8 mouse cellular contexts compared by ENCODE assay signal in the genomic region with DNA sequence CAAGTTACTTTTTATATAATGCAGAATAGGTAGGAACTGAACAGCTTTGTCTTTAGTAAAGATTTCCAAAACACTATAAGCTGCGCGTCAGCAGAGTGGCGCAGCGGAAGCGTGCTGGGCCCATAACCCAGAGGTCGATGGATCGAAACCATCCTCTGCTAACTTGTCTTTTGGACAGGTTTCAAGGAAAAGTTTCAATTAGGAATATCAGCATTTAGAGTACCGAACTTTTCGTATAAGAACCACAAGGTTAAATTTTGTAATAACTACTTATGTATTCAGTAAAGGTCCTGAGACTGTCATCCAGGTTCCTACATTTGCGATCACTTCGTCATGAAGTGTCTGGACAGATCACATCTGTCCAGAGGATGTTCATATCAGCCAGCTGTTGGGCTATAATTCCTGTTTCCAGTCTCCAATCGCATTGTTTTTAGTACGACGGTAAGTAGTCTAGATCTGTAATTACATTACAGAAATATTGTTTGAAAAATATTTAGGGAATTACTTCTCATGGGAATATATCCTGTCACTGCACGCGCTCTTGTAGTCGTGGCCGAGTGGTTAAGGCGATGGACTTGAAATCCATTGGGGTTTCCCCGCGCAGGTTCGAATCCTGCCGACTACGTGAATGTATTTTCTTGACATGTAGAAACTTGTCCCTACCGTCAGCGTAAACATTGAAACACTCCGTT. TPM values are rescaled to one million over a fixed set of nuclear protein-coding genes. Genes with fewer than 3 reads are reported as not detected.
DNase-seq lines count a peak whose midpoint lies in the region; ATAC-seq lines count a peak whose summit lies in the region.

No protein-coding gene starts in this region.

- H3K4me1 ChIP-seq in megakaryocyte, embryonic 14.5 days = peaks cover 41% of the 10 kb centered on the region

- intact Hi-C loops in gastrocnemius, postnatal 14 days (cut with DNase I; ENCODE audit: low total_unique reads) = loop anchor here (2.0 to 5.0 kb wide), 2 partner anchors 65 to 85 kb away; no protein-coding TSS in a partner anchor

- no peaks in the 10 kb centered on the region for H3K9me3 ChIP-seq in megakaryocyte, embryonic 14.5 days

- H3K4me3 ChIP-seq in megakaryocyte, embryonic 14.5 days (replicated peaks) = peak overlapping the region; percentile 89

- no peaks in the 10 kb centered on the region for H3K36me3 ChIP-seq in megakaryocyte, embryonic 14.5 days (replicated peaks; ENCODE audit: low read length)

- peak; percentile 60 for ATAC-seq in inflammation-experienced regulatory T-cells, adult 6 months

- no peaks in the 10 kb centered on the region for H3K27me3 ChIP-seq in megakaryocyte, embryonic 14.5 days (replicated peaks)

- peak; percentile 86 for DNase-seq in adipocyte (ENCODE audit: low spot score)
- DNase-seq in embryo, embryonic 10.5 days (ENCODE audit: low spot score) = peak; percentile 93
- DNase-seq in gastrocnemius, postnatal 14 days = peak; percentile 70
- peak; percentile 62 to 97 for DNase-seq in left cerebral cortex, adult 9 months (ENCODE audit: low spot score in 2 of 2)
- DNase-seq in right cerebral cortex, postnatal 10 days (ENCODE audit: low spot score in 2 of 2) = peak; percentile 90 to 94
- peak; percentile 90 for DNase-seq in urinary bladder, postnatal 14 days (ENCODE audit: low spot score)

RNA-seq across cellular contexts. Expression of gene Hist1h4h, which starts 13.1 kb away (rescaled TPM):
- 100 to 1,000 TPM; 281 to 294 TPM for total RNA-seq in gastrocnemius, postnatal 14 days (2021)
- 1 to 10 TPM; 3.9 to 8.3 (median 7.0) TPM for polyA plus RNA-seq in inflammation-experienced regulatory T-cells, adult 6 months (2017; shearing (Covaris generic))
- polyA plus RNA-seq in megakaryocyte, embryonic 14.5 days (2012; ENCODE audit: insufficient read depth, low replicate concordance) = 443 and 574 TPM in 2 replicates

RNA-seq across cellular contexts. Expression of gene Hist1h2af, which starts 16.0 kb away (rescaled TPM):
- 10 to 100 TPM; 61.2 to 77.1 TPM for total RNA-seq in gastrocnemius, postnatal 14 days (2021)
- not detected for polyA plus RNA-seq in inflammation-experienced regulatory T-cells, adult 6 months (2017; shearing (Covaris generic))
- 37.2 and 163 TPM in 2 replicates for polyA plus RNA-seq in megakaryocyte, embryonic 14.5 days (2012; ENCODE audit: insufficient read depth, low replicate concordance)

RNA-seq across cellular contexts. Expression of gene Hist1h3g, which starts 17.5 kb away (rescaled TPM):
- total RNA-seq in gastrocnemius, postnatal 14 days (2021) = 10 to 100 TPM; 19.9 to 21.2 TPM
- polyA plus RNA-seq in inflammation-experienced regulatory T-cells, adult 6 months (2017; shearing (Covaris generic)) = 1 to 10 TPM in 1 of 3 experiments, not detected in 2; 1.5 TPM
- polyA plus RNA-seq in megakaryocyte, embryonic 14.5 days (2012; ENCODE audit: insufficient read depth, low replicate concordance) = 5.7 and 16.4 TPM in 2 replicates

RNA-seq across cellular contexts. Expression of gene Hist1h2bh, which starts 25.4 kb away (rescaled TPM):
- total RNA-seq in gastrocnemius, postnatal 14 days (2021) = 1 to 10 TPM; 5.5 to 5.7 TPM
- under 1 TPM in 2 of 3 experiments, not detected in 1; 0.38 to 0.89 TPM for polyA plus RNA-seq in inflammation-experienced regulatory T-cells, adult 6 months (2017; shearing (Covaris generic))
- polyA plus RNA-seq in megakaryocyte, embryonic 14.5 days (2012; ENCODE audit: insufficient read depth, low replicate concordance) = 1.4 and 2.0 TPM in 2 replicates

RNA-seq across cellular contexts. Expression of gene Hist1h3f, which starts 26.1 kb away (rescaled TPM):
- 10 to 100 TPM; 24.2 to 25.2 TPM for total RNA-seq in gastrocnemius, postnatal 14 days (2021)
- 1 to 10 TPM in 1 of 3 experiments, under 1 TPM in 2; 0.73 to 1.5 (median 0.74) TPM for polyA plus RNA-seq in inflammation-experienced regulatory T-cells, adult 6 months (2017; shearing (Covaris generic))
- 7.0 TPM in 1 of 2 replicates, not detected in the other for polyA plus RNA-seq in megakaryocyte, embryonic 14.5 days (2012; ENCODE audit: insufficient read depth, low replicate concordance)

Comparison
In these comparisons a context has a peak if more than half of its experiments do, and no peak if none do; other contexts are left out.
1. Peak in every context shown above with its lines: DNase-seq, ATAC-seq and H3K4me3 ChIP-seq.
2. RNA of gene Hist1h4h, which starts 13.1 kb away (polyA plus RNA-seq): 443 to 574 TPM in megakaryocyte, embryonic 14.5 days; 3.9 to 8.3 TPM in inflammation-experienced regulatory T-cells, adult 6 months; every median in the first group is over 10 times any median in the second.
3. RNA of gene Hist1h2af, which starts 16.0 kb away (polyA plus RNA-seq): 37.2 to 163 TPM in megakaryocyte, embryonic 14.5 days; not detected in inflammation-experienced regulatory T-cells, adult 6 months; every median in the first group is over 10 times any median in the second.